Mouse (Mus musculus): ENCODE measurements around the gene Sit1.
"Not testable (repeated sequence)": the region's sequence is repeated elsewhere in the genome, so short reads cannot be mapped to it uniquely, and the experiment has no call there.

The Sit1 gene

GRCm38 (mm10) chr4:43499407-43500333 lies 16.1 kb upstream of the Sit1 start, which contains the start of gene Arhgef39:
Arhgef39 (minus strand) TSS chr4:43499695.
- peak; percentile 74 to 75 for DNase-seq (ENCODE audit: low spot score in 2 of 2)

GRCm38 (mm10) chr4:43498983-43499382 lies 15.4 kb upstream of the Sit1 start:
- no peak for DNase-seq (ENCODE audit: low spot score in 2 of 2)

GRCm38 (mm10) chr4:43497946-43498345 lies 14.4 kb upstream of the Sit1 start:
- no peak for DNase-seq (ENCODE audit: low spot score in 2 of 2)

- no peak for DNase-seq (ENCODE audit: low spot score in 2 of 2)
Measured at GRCm38 (mm10) chr4:43497405-43497804, 13.9 kb upstream of the Sit1 start.

GRCm38 (mm10) chr4:43496587-43496986 lies 13.1 kb upstream of the Sit1 start:
- no peak for DNase-seq (ENCODE audit: low spot score in 2 of 2)

- no peak for DNase-seq (ENCODE audit: low spot score in 2 of 2)
Measured at GRCm38 (mm10) chr4:43493846-43494240, 10.3 kb upstream of the Sit1 start.

- DNase-seq (ENCODE audit: low spot score in 2 of 2): peak; percentile 97 to 98
Measured at GRCm38 (mm10) chr4:43493186-43493845, 9.8 kb upstream of the Sit1 start.

- peak; percentile 95 to 97 for DNase-seq (ENCODE audit: low spot score in 2 of 2)
Measured at GRCm38 (mm10) chr4:43492821-43493185, 9.3 kb upstream of the Sit1 start, which contains the start of gene Ccdc107. Ccdc107 (plus strand) TSS chr4:43492900.

- no peak for DNase-seq (ENCODE audit: low spot score in 2 of 2)
Measured at GRCm38 (mm10) chr4:43492101-43492820, 8.7 kb upstream of the Sit1 start.

- no peak for DNase-seq (ENCODE audit: low spot score in 2 of 2)
Measured at GRCm38 (mm10) chr4:43490801-43491200, 7.3 kb upstream of the Sit1 start.

GRCm38 (mm10) chr4:43489611-43490010 lies 6.1 kb upstream of the Sit1 start:
- no peak for DNase-seq (ENCODE audit: low spot score in 2 of 2)

- not testable (repeated sequence) for DNase-seq (ENCODE audit: low spot score in 2 of 2)
Measured at GRCm38 (mm10) chr4:43485666-43486065, 2.1 kb upstream of the Sit1 start.

- DNase-seq (ENCODE audit: low spot score in 2 of 2): no peak
Measured at GRCm38 (mm10) chr4:43482591-43482990, 943 bp downstream of the Sit1 start.

- DNase-seq (ENCODE audit: low spot score in 2 of 2): no peak
Measured at GRCm38 (mm10) chr4:43481894-43482456, 1.6 kb downstream of the Sit1 start.

GRCm38 (mm10) chr4:43480985-43481384 lies 2.5 kb downstream of the Sit1 start:
- DNase-seq (ENCODE audit: low spot score in 2 of 2): no peak

GRCm38 (mm10) chr4:43478906-43479832 lies 4.4 kb downstream of the Sit1 start:
- peak in 1 of 2 experiments; percentile 51 for DNase-seq (ENCODE audit: low spot score in 2 of 2)

GRCm38 (mm10) chr4:43478534-43478858 lies 5.0 kb downstream of the Sit1 start:
- no peak for DNase-seq (ENCODE audit: low spot score in 2 of 2)

- DNase-seq (ENCODE audit: low spot score in 2 of 2): peak; percentile 85 to 90
Measured at GRCm38 (mm10) chr4:43477857-43478533, 5.5 kb downstream of the Sit1 start.

- no peak for DNase-seq (ENCODE audit: low spot score in 2 of 2)
Measured at GRCm38 (mm10) chr4:43476604-43477003, 6.9 kb downstream of the Sit1 start.

GRCm38 (mm10) chr4:43473636-43474035 lies 9.9 kb downstream of the Sit1 start:
- no peak for DNase-seq (ENCODE audit: low spot score in 2 of 2)

Measured in heart, adult 9 months (tissue).